Mouse (Mus musculus): ENCODE results near the gene Chil5. TPM values are rescaled to one million over a fixed set of nuclear protein-coding genes. Genes with fewer than 3 reads are reported as not detected.
"Not testable (repeated sequence)": the region's sequence is repeated elsewhere in the genome, so short reads cannot be mapped to it uniquely, and the experiment has no call there.

Chil5 gene
- polyA plus RNA-seq, 1 experiment from 2014 or later: not detected

DNA sequence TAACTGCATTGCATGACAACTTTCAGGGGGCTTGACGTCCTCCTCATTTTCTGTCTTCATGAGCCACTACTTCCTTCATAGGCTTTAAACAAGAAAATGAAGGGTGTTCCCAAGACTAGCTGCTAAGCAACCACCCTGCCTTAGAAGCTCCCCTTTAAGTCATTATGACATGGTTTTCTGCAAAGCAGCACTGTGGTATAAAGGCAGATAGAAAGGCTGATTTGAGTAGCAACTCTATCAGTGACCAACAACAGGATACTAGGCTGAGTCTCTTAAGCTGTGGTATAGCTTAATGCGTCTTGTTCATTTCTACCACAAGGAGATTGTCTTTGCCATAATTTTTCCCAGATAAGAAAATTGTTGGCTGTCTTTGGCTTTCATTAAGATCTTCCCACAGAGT, 18.1 kb downstream of the Chil5 start, which contains the start of gene Pifo:
Pifo (minus strand) TSS at position 101 of the 400 bp plus-strand sequence.
- ATAC-seq (ENCODE audit: low read depth): no peak
- no peak within 1 kb of the TSS for H3K27ac ChIP-seq (ENCODE audit: low read length)
- H3K36me3 ChIP-seq (ENCODE audit: control insufficient read depth, insufficient read depth): no peaks in the 10 kb centered on the region
- H3K27me3 ChIP-seq (ENCODE audit: control insufficient read depth, insufficient read depth, low read depth, low read length): no peaks in the 10 kb centered on the region
- H3K4me2 ChIP-seq (ENCODE audit: low read depth, low read length): no peak within 1 kb of the TSS
- no peak within 1 kb of the TSS for H3K9ac ChIP-seq (ENCODE audit: low read depth, low read length)
- no peaks in the 10 kb centered on the region for H3K4me1 ChIP-seq (ENCODE audit: control insufficient read depth, low read depth, low read length)
- 48% methylated on average over 2 of the region's 2 CpGs for WGBS (ENCODE audit: insufficient replicate concordance)
- no peak within 1 kb of the TSS for H3K4me3 ChIP-seq (ENCODE audit: low read depth, low read length)
- no peaks in the 10 kb centered on the region for H3K9me3 ChIP-seq (replicated peaks; ENCODE audit: control insufficient read depth, low read length)

DNA sequence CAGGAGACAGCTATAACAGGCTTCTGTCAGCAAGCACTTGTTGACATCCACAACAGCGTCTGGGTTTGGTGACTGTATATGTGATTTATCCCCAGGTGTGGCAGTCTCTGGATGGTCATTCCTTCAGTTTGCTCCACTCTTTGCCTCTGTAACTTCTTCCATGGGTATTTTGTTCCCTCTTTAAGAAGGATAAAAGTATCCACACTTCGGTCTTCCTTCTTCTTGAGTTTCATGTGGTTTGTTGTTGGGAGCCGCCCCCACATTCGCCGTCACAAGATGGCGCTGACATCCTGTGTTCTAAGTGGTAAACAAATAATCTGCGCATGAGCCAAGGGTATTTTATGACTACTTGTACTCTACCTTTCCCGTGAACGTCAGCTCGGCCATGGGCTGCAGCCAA, 29.3 kb downstream of the Chil5 start:
- not testable (repeated sequence) for ATAC-seq (ENCODE audit: low read depth); H3K9me3 ChIP-seq (replicated peaks; ENCODE audit: control insufficient read depth, low read length); H3K9ac ChIP-seq (ENCODE audit: low read depth, low read length); H3K4me1 ChIP-seq (ENCODE audit: control insufficient read depth, low read depth, low read length); H3K4me2 ChIP-seq (ENCODE audit: low read depth, low read length); H3K27me3 ChIP-seq (ENCODE audit: control insufficient read depth, insufficient read depth, low read depth, low read length); H3K36me3 ChIP-seq (ENCODE audit: control insufficient read depth, insufficient read depth); H3K4me3 ChIP-seq (ENCODE audit: low read depth, low read length); H3K27ac ChIP-seq (ENCODE audit: low read length)
- WGBS (ENCODE audit: insufficient replicate concordance): 55% methylated on average over 10 of the region's 10 CpGs

DNA sequence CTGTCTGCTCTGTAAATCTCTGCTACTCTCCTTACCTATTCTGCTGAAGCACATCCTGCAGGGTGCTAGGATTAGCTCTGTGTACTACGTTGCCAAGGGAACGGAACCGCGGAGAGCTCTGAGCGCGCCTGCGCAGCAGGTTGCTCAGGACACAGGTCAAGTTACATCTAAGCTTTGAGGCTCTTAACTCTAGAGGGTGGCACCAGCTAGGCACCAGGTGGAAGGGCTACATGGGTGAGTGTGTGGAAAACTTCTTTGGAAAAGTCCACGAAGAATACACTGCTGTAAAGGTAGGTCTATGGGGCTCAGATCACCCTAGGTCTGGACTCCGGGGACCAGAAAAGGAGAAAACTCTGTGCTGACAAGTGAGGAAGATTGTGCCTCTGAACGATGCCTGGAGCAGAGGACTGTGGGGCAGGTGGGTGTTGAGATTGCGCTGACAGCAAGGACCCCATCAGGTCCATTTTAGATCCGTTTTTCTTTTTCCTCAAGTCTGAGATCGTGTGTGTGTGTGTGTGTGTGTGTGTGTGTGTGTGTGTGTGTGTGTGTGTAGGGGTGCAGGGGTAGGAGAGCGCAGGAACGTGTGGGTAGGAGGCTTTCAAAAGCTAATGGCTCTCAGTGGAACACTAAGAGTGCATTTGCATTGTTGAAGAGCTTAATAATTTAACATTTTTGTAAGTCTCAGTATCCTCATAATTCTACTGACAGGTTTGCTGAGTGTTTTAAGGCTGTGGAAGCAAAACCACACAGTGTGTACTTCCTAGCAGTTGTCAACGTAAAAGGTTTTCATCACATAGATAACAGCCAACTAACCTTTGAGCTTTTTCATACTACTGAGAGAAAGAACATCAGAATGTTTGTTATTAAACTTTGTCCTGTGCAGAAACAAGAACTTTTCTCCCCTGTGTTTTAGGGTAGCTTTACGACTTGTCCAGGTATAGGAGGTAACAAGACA, 30.9 kb downstream of the Chil5 start:
- WGBS (ENCODE audit: insufficient replicate concordance): 14% methylated on average over 17 of the region's 17 CpGs
- Histone ChIP-seq H3K36me3 (ENCODE audit: control insufficient read depth, insufficient read depth) (no peaks in the 10 kb centered on the region), H3K27me3 (ENCODE audit: control insufficient read depth, insufficient read depth, low read depth, low read length) (no peaks in the 10 kb centered on the region), H3K9me3 (replicated peaks; ENCODE audit: control insufficient read depth, low read length) (no peaks in the 10 kb centered on the region), H3K4me2 (ENCODE audit: low read depth, low read length) (no peak overlapping the region), H3K27ac (ENCODE audit: low read length) (no peak overlapping the region), H3K4me1 (ENCODE audit: control insufficient read depth, low read depth, low read length) (no peaks in the 10 kb centered on the region; the same call in 1 of the 2 replicates), H3K4me3 (ENCODE audit: low read depth, low read length) (no peak overlapping the region), H3K9ac (ENCODE audit: low read depth, low read length) (no peak overlapping the region)
- ATAC-seq (ENCODE audit: low read depth): no peak

DNA sequence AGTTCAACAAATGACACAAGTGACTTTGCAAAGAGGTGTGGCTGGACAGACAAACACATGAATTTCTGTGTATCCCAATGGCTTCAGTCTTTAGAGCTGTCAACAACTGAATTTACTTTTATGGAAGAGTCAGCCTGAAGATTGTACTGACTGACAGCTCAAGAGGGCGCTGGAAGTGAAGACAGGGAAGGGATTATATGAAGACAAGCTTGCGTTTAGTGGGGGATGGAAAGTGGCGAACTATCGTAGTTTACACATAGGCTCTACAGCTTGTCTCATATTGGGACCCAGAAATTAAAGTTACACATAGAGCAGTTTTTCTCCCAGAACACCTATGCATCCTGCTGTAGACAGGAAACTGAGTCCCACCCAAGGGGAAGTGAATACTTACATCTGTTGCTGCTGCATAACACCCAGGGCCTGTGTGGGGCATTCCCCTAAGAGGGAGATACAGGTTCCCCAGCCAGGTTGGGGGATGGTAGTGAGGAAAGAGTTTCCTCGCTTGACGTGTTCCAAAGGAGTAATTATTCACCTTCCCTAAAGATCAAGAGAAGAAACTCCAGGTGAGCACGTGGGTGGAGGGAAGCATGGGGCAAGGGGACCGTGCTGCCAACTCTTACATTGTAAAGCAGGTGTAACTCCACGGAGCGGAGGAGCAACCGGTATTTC, 31.8 kb downstream of the Chil5 start:
- Histone ChIP-seq H3K9ac (ENCODE audit: low read depth, low read length) (no peak overlapping the region), H3K4me2 (ENCODE audit: low read depth, low read length) (no peak overlapping the region), H3K36me3 (ENCODE audit: control insufficient read depth, insufficient read depth) (no peaks in the 10 kb centered on the region), H3K4me3 (ENCODE audit: low read depth, low read length) (no peak overlapping the region), H3K4me1 (ENCODE audit: control insufficient read depth, low read depth, low read length) (no peaks in the 10 kb centered on the region; the same call in 1 of the 2 replicates), H3K9me3 (replicated peaks; ENCODE audit: control insufficient read depth, low read length) (no peaks in the 10 kb centered on the region), H3K27me3 (ENCODE audit: control insufficient read depth, insufficient read depth, low read depth, low read length) (no peaks in the 10 kb centered on the region), H3K27ac (ENCODE audit: low read length) (no peak overlapping the region)
- whole genome bisulfite sequencing (ENCODE audit: insufficient replicate concordance): 24% methylated on average over 11 of the region's 11 CpGs
- ATAC-seq (ENCODE audit: low read depth): no peak

DNA sequence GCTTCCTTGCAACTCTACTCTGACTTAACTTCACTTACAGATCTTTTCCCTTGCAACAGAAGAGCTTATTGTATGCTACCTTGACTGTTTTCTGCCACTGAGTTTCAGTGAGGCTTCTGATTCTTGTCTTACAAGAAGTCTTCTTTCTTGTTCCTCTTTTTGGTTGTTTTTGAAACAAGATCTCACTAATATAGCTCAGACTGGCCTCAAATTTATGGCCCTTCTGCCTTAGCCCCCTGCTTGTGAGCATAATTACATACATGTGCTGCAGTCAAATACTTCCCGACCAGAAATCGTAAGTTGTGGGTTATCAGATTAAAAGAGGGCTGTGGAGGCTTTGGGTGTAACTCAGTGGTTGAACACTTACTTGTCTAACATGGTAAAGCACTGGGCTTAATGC, 37.9 kb downstream of the Chil5 start:
- Histone ChIP-seq H3K9ac (ENCODE audit: low read depth, low read length) (no peak overlapping the region), H3K4me1 (ENCODE audit: control insufficient read depth, low read depth, low read length) (no peaks in the 10 kb centered on the region)
- no peak for ATAC-seq (ENCODE audit: low read depth)

DNA sequence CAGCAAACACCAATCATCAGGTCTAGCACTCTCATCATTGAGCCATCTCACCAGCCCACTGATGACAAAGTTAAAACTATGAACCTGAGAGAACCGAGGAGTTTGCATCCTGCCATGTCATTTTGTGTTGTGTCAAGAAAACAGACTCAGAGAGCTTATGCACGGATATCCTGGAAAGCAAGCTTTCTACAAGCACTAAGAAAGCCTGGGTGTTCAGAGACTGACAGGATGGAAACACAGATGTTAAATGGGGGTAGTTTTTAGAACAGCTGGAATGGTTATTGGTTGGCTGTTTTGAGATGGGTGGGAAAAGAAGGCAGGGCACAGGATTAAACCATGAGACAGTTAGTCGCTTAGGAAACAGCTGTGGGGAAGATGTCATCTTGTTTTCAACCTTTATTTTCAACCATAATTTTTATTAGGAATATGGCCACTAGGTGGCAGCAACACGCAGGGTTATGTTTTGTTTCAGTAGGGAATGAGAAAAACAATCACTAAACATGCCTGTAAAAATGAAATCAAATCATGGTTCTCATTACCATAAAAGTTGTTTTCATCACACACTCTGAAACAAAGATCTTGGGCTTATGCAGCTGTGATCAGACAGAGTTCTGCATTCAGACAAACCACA, 40.8 kb downstream of the Chil5 start:
- Histone ChIP-seq H3K4me3 (ENCODE audit: low read depth, low read length) (no peak overlapping the region), H3K9me3 (replicated peaks; ENCODE audit: control insufficient read depth, low read length) (no peaks in the 10 kb centered on the region), H3K36me3 (ENCODE audit: control insufficient read depth, insufficient read depth) (no peaks in the 10 kb centered on the region), H3K27me3 (ENCODE audit: control insufficient read depth, insufficient read depth, low read depth, low read length) (no peaks in the 10 kb centered on the region), H3K4me1 (ENCODE audit: control insufficient read depth, low read depth, low read length) (no peaks in the 10 kb centered on the region), H3K4me2 (ENCODE audit: low read depth, low read length) (no peak overlapping the region), H3K27ac (ENCODE audit: low read length) (no peak overlapping the region), H3K9ac (ENCODE audit: low read depth, low read length) (no peak overlapping the region)
- ATAC-seq (ENCODE audit: low read depth): no peak
- 10% methylated on average over 4 of the region's 4 CpGs for WGBS (ENCODE audit: insufficient replicate concordance)

More for the DNA sequence above, 37.9 kb downstream of the Chil5 start:
- Histone ChIP-seq H3K27ac (ENCODE audit: low read length) (no peak overlapping the region), H3K4me3 (ENCODE audit: low read depth, low read length) (no peak overlapping the region), H3K27me3 (ENCODE audit: control insufficient read depth, insufficient read depth, low read depth, low read length) (no peaks in the 10 kb centered on the region), H3K36me3 (ENCODE audit: control insufficient read depth, insufficient read depth) (no peaks in the 10 kb centered on the region), H3K4me2 (ENCODE audit: low read depth, low read length) (no peak overlapping the region), H3K9me3 (replicated peaks; ENCODE audit: control insufficient read depth, low read length) (no peaks in the 10 kb centered on the region)
- 6% methylated on average over 2 of the region's 2 CpGs for WGBS (ENCODE audit: insufficient replicate concordance)

DNA sequence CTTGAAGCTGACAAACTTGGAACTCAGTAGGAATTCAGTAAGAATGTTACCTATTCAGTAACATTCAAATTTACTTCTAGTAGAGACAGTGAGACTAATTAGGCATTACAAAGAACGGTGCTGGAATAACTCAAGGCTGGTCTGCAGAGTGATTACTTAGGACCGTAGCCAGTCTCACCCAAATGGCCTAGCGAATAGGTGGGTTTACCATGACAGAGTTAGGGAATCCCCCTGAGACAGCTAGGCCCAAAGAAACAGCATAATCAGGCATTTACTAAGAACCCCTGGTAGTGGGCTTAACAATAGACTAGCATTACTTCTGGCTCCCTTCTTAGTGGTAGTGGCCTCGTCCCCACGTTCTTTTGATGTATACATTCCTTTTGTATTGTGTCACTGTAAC, 43.0 kb downstream of the Chil5 start:
- not testable (repeated sequence) for H3K9me3 ChIP-seq (replicated peaks; ENCODE audit: control insufficient read depth, low read length); H3K36me3 ChIP-seq (ENCODE audit: control insufficient read depth, insufficient read depth); H3K9ac ChIP-seq (ENCODE audit: low read depth, low read length); H3K4me2 ChIP-seq (ENCODE audit: low read depth, low read length); ATAC-seq (ENCODE audit: low read depth); H3K4me1 ChIP-seq (ENCODE audit: control insufficient read depth, low read depth, low read length); H3K4me3 ChIP-seq (ENCODE audit: low read depth, low read length); H3K27ac ChIP-seq (ENCODE audit: low read length); H3K27me3 ChIP-seq (ENCODE audit: control insufficient read depth, insufficient read depth, low read depth, low read length)
- 59% methylated on average over 5 of the region's 5 CpGs for WGBS (ENCODE audit: insufficient replicate concordance)

DNA sequence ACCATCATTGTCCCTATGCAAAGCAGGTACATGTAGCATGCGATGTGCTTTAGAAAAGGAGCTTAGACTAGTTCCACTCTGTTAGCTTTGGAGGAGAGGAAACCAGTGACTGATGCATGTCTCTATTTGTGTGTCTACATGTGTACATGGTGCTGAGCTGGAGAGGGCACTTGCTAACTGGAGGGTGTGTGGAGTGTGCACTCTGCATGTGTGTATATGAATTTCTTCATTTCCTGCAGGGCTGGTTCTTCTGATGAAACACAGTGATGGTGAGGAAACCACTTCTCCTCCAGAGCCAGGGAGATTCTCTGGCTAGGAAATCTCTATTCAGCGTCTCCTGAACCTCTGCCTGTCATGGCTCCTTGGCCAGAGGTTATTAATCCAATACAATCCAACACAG, 58.4 kb downstream of the Chil5 start:
- Histone ChIP-seq H3K9ac (ENCODE audit: low read depth, low read length) (no peak overlapping the region), H3K4me3 (ENCODE audit: low read depth, low read length) (no peak overlapping the region), H3K4me1 (ENCODE audit: control insufficient read depth, low read depth, low read length) (no peaks in the 10 kb centered on the region), H3K27me3 (ENCODE audit: control insufficient read depth, insufficient read depth, low read depth, low read length) (no peaks in the 10 kb centered on the region), H3K27ac (ENCODE audit: low read length) (no peak overlapping the region), H3K4me2 (ENCODE audit: low read depth, low read length) (no peak overlapping the region), H3K36me3 (ENCODE audit: control insufficient read depth, insufficient read depth) (no peaks in the 10 kb centered on the region), H3K9me3 (replicated peaks; ENCODE audit: control insufficient read depth, low read length) (no peaks in the 10 kb centered on the region)
- peak; percentile 47; the same call in 1 of the 2 replicates for ATAC-seq (ENCODE audit: low read depth)
- 70% methylated on average over 2 of the region's 2 CpGs for WGBS (ENCODE audit: insufficient replicate concordance)
